Mouse (Mus musculus): ENCODE measurements around the gene Spaca4.
A peak's percentile ranks its signal among the peaks of the same experiment; 100 is the strongest.

- TF ChIP-seq POLR2A (IDR thresholded peaks at IDR 0.05; ENCODE audit: insufficient read depth, low read depth, low read length) (peak; percentile 61), EP300 (IDR thresholded peaks at IDR 0.05; ENCODE audit: insufficient read depth, low read depth, low read length) (peak; percentile 89; the same call in 1 of the 2 replicates), CTCF (IDR thresholded peaks at IDR 0.05) (no peak)
Observed at GRCm38 (mm10) chr7:45679966-45680621, 45.5 kb downstream of the Spaca4 start.

All from heart, adult 2 months (tissue).